20 mouse cellular contexts compared by ENCODE assay signal in the genomic region with DNA sequence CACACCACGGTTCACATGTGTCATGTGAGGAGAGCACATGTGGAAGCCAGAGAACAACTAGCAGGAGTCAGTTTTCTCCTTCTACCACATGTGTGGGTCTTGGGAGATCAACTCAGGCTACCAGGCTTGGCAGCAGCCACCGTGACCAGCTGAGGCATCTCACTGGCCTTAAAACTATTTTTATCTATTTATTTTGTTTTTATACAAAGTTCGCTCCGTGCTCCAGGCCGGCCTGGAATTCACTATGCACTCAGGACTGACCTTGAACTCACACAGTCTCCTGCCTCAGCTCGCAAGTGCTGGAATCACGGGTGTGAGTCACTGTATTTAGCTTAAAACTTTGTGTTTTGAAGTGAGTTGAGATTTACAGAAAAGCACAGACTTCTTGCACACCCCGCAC. TPM values are rescaled to one million over a fixed set of nuclear protein-coding genes. Genes with fewer than 3 reads are reported as not detected.
A peak's percentile ranks its signal among the peaks of the same experiment; 100 is the strongest.
DNase-seq lines count a peak whose midpoint lies in the region; ATAC-seq lines count a peak whose summit lies in the region.
"Had no signal": no experiment of that assay in that cellular context is flagged by ENCODE, and none has a peak within 500 bp of the region (broad histone marks: within the 10 kb centered on the region; RNA-seq: fewer than 3 reads in every experiment).

No protein-coding gene starts in this region.

- no peak overlapping the region for H3K27ac ChIP-seq in kidney, embryonic 16.5 days (ENCODE audit: low read length)
- H3K27ac ChIP-seq in midbrain, embryonic 14.5 days (replicated peaks; ENCODE audit: low read depth, low read length): no peak overlapping the region
- H3K27ac ChIP-seq: embryonic facial prominence, embryonic 12.5 days; hindbrain, postnatal 0 days; left cerebral cortex, adult 2 months; limb, embryonic 12.5 days; neural tube, embryonic 15.5 days had no signal

- WGBS in kidney, embryonic 16.5 days: 71% methylated on average over 8 of the region's 8 CpGs
- WGBS in midbrain, embryonic 14.5 days: 94% methylated on average over 8 of the region's 8 CpGs

- H3K36me3 ChIP-seq in kidney, embryonic 16.5 days (ENCODE audit: insufficient read depth, low read length): no peaks in the 10 kb centered on the region
- H3K36me3 ChIP-seq in midbrain, embryonic 14.5 days (ENCODE audit: control insufficient read depth, insufficient read depth, low read length): no peaks in the 10 kb centered on the region
- H3K36me3 ChIP-seq: embryonic facial prominence, embryonic 12.5 days; heart, embryonic 12.5 days; limb, embryonic 12.5 days; neural tube, embryonic 15.5 days had no signal

- no peak overlapping the region for H3K4me3 ChIP-seq in kidney, embryonic 16.5 days (ENCODE audit: low read length)
- H3K4me3 ChIP-seq in midbrain, embryonic 14.5 days (replicated peaks; ENCODE audit: low read depth, low read length): no peak overlapping the region
- H3K4me3 ChIP-seq: embryonic facial prominence, embryonic 12.5 days; heart, embryonic 12.5 days; left cerebral cortex, adult 2 months; limb, embryonic 12.5 days; neural tube, embryonic 15.5 days had no signal

- no peaks in the 10 kb centered on the region for H3K4me1 ChIP-seq in kidney, embryonic 16.5 days (ENCODE audit: insufficient read depth, low read length)
- no peaks in the 10 kb centered on the region for H3K4me1 ChIP-seq in midbrain, embryonic 14.5 days (ENCODE audit: control insufficient read depth, insufficient read depth, low read length)
- H3K4me1 ChIP-seq: neural tube, embryonic 15.5 days had no signal

- no peak overlapping the region for H3K9ac ChIP-seq in kidney, embryonic 16.5 days (replicated peaks; ENCODE audit: low read length)
- H3K9ac ChIP-seq in midbrain, embryonic 14.5 days (replicated peaks; ENCODE audit: low read length): no peak overlapping the region
- H3K9ac ChIP-seq: embryonic facial prominence, embryonic 12.5 days; forebrain, postnatal 0 days; heart, embryonic 12.5 days; limb, embryonic 12.5 days; neural tube, embryonic 15.5 days had no signal

- H3K4me2 ChIP-seq in kidney, embryonic 16.5 days (replicated peaks; ENCODE audit: low read depth, low read length): no peak overlapping the region
- H3K4me2 ChIP-seq in midbrain, embryonic 14.5 days (ENCODE audit: low read length): no peak overlapping the region
- H3K4me2 ChIP-seq: embryonic facial prominence, embryonic 12.5 days; heart, embryonic 12.5 days; limb, embryonic 12.5 days; midbrain, embryonic 11.5 days; neural tube, embryonic 15.5 days had no signal

- no peaks in the 10 kb centered on the region for H3K27me3 ChIP-seq in kidney, embryonic 16.5 days (ENCODE audit: insufficient read depth, low read length)
- no peaks in the 10 kb centered on the region for H3K27me3 ChIP-seq in midbrain, embryonic 14.5 days (ENCODE audit: control insufficient read depth, insufficient read depth, low read length)
- H3K27me3 ChIP-seq: embryonic facial prominence, embryonic 12.5 days; heart, embryonic 12.5 days; limb, embryonic 12.5 days; neural tube, embryonic 15.5 days had no signal

- ATAC-seq in kidney, embryonic 16.5 days (ENCODE audit: low FRiP score, low TSS enrichment): no peak
- ATAC-seq in granulocyte monocyte progenitor cell, adult 5-6 weeks (replicated peaks; ENCODE audit: poor library complexity, severe bottlenecking): no peak
- no peak for ATAC-seq in megakaryocyte-erythroid progenitor cell, adult 5-6 weeks (replicated peaks; ENCODE audit: low FRiP score, low TSS enrichment, poor library complexity, severe bottlenecking)
- ATAC-seq in midbrain, embryonic 14.5 days (ENCODE audit: low FRiP score, low TSS enrichment): no peak
- ATAC-seq: forebrain, postnatal 0 days; hindbrain, postnatal 0 days had no signal

- no peaks in the 10 kb centered on the region for H3K9me3 ChIP-seq in kidney, embryonic 16.5 days (ENCODE audit: low read length)
- H3K9me3 ChIP-seq in midbrain, embryonic 14.5 days (ENCODE audit: control insufficient read depth, low read length): no peaks in the 10 kb centered on the region
- H3K9me3 ChIP-seq: embryonic facial prominence, embryonic 12.5 days; heart, embryonic 12.5 days; limb, embryonic 12.5 days; neural tube, embryonic 15.5 days had no signal

- DNase-seq in kidney, adult 8-10 months: peak; percentile 3 to 6
- DNase-seq in adrenal gland, postnatal 10 days: peak; percentile 33
- peak; percentile 52 for DNase-seq in kidney, postnatal 10 days
- DNase-seq in lung, postnatal 14 days: peak; percentile 43
- no peak for DNase-seq in midbrain, embryonic 14.5 days
- DNase-seq: forebrain, postnatal 0 days; gastrocnemius, postnatal 10 days; heart, postnatal 36 days; right cerebral cortex, postnatal 25 days had no signal

RNA-seq across cellular contexts. Expression of gene Scube2, which starts 38.6 kb away (rescaled TPM):
- polyA plus RNA-seq in kidney, embryonic 16.5 days (2015; fragmentation: Nextera tagmentation; extraction: Ambion mirVana): 1.7 and 1.8 TPM in 2 replicates
- total RNA-seq in adrenal gland, postnatal 10 days (2021): 1 to 10 TPM in 1 of 2 experiments, under 1 TPM in 1; 0.69 to 1.1 TPM
- total RNA-seq in granulocyte monocyte progenitor cell, adult 5-6 weeks (2014; fragmentation: Nextera tagmentation): not detected in 2 replicates
- not detected in 2 replicates for total RNA-seq in granulocyte monocyte progenitor cell, adult 5-6 weeks (2017)
- not detected in 2 replicates for total RNA-seq in megakaryocyte-erythroid progenitor cell, adult 5-6 weeks (2014; fragmentation: Nextera tagmentation)
- not detected in 2 replicates for total RNA-seq in megakaryocyte-erythroid progenitor cell, adult 5-6 weeks (2017)
- polyA plus RNA-seq in midbrain, embryonic 14.5 days (2014; fragmentation: Nextera tagmentation; extraction: Ambion mirVana): 2.3 and 2.8 TPM in 2 replicates
- polyA plus RNA-seq: thymus, postnatal 0 days had no signal

RNA-seq across cellular contexts. Expression of gene Nrip3, which starts 45.1 kb away (rescaled TPM):
- 0.65 and 0.92 TPM in 2 replicates for polyA plus RNA-seq in kidney, embryonic 16.5 days (2015; fragmentation: Nextera tagmentation; extraction: Ambion mirVana)
- 1 to 10 TPM; 1.2 to 1.4 TPM for total RNA-seq in adrenal gland, postnatal 10 days (2021)
- not detected in 2 replicates for total RNA-seq in granulocyte monocyte progenitor cell, adult 5-6 weeks (2014; fragmentation: Nextera tagmentation)
- total RNA-seq in granulocyte monocyte progenitor cell, adult 5-6 weeks (2017): not detected in 2 replicates
- total RNA-seq in megakaryocyte-erythroid progenitor cell, adult 5-6 weeks (2014; fragmentation: Nextera tagmentation): not detected in 2 replicates
- total RNA-seq in megakaryocyte-erythroid progenitor cell, adult 5-6 weeks (2017): not detected in 2 replicates
- 5.3 and 5.5 TPM in 2 replicates for polyA plus RNA-seq in midbrain, embryonic 14.5 days (2014; fragmentation: Nextera tagmentation; extraction: Ambion mirVana)
